Mouse (Mus musculus) 416B (cell line): Measurements from ENCODE around the gene Gal3st2.
A peak's percentile ranks its signal among the peaks of the same experiment; 100 is the strongest.
"Not testable (repeated sequence)": the region's sequence is repeated elsewhere in the genome, so short reads cannot be mapped to it uniquely, and the experiment has no call there.

Experiments used
- DNase-seq: peaks from one replicate; pipeline ENCODE4 v3.0.0; 2011; ENCODE audit warnings: low read depth

Gene Gal3st2

DNA sequence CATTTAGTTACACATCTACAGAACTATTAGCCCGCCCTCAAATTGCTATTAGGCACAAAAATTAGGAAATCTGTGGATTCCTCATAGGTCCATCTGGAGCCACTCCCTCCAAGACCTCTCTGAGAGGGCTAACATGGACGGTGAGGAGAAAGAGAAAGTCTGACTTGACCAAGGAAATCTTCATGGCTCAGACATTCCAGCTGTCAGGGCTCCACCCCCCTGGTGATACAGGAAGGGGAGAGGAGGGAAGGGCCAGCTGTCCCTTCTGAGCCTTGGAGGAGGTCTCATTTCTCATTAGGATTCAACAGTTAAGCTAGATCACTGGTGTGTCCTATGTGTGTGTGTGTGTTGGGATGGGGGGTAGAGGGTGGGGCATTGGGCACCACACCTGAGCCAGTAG lies at the start of gene Gal3st2:
Gal3st2 (plus strand) TSS at position 259 of the 400 bp plus-strand sequence.
- not testable (repeated sequence) for DNase-seq

DNA sequence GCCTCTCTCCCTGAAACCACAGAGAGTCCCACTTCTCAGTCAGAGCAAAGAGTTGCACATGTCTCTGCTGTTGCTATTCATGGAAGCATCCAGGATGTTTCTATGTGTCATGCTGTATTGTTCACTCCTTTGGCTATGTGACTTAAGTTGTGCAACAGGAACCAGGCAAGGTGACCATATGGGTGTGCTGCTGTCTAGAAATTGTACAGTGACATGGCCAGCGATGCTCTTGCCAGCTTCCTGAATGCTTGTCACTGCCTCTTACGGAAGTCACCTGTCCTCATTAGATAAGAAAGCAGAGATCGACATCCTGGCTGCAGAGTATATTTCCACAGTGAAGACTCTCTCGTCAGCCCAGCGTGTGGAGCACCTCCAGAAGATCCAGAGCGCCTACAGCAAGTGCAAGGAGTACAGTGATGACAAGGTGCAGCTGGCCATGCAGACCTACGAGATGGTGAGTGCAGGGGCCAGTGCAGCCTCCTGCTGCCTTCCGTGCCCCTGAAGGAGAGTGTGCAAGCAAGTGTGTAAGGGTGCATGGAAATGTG lies 49.5 kb upstream of the Gal3st2 start:
- DNase-seq, result peak; percentile 44

GRCm38 (mm10) chr1:93817823-93818532 lies 43.1 kb upstream of the Gal3st2 start:
- DNase-seq, result no peak

DNA sequence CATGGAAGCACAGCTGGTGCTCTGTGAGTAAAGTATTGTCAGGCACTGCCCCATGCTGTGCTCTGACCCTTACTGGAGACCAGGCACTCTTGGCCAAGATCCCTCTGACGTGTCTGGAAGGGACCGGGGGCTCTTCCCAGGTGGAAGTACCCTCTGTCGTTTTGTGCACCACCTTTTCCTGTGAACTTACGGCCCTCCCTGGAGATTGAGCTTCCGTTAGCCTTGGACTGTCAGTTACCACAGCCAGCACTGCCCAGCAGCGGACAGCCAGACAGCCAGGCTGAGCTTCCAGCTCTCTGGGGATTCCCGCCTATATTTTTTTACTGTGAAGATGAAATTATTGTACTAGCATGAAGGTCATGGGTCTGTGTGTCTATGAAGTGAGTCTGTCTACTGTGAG lies 42.4 kb upstream of the Gal3st2 start:
- DNase-seq, result no peak

DNA sequence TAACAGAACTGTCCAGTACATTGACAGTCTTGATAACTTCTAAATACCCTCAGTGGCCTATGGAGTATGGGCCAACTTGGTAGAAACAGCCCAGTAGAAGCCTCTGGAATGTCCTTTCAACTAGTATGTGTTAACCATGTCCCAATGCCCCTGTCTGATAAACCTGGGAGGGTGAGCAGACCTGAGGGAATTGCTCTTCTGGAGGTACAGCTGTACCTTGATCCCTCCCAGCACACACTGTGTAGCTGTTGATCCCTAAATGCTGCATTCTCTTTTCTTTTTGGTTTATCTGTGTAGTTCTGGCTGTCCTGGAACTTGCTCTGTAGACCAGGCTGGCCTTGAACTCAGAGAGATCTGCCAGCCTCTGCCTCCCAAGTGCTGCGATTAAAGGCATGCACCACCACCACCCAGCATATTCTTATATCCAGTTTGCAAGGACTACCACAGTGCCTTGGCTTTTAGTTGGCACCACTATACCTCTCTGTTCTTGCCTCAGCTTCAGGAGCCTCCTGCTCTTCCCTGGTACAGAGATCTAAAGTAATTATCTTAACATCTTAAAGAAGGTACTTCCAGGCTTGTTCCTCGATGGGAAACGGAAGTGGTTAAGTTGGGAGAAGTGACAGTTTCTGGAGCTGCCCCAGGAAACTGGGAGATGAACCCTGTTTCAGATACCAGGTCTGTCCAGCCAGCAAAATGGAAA lies 37.2 kb upstream of the Gal3st2 start:
- DNase-seq, result no peak

DNA sequence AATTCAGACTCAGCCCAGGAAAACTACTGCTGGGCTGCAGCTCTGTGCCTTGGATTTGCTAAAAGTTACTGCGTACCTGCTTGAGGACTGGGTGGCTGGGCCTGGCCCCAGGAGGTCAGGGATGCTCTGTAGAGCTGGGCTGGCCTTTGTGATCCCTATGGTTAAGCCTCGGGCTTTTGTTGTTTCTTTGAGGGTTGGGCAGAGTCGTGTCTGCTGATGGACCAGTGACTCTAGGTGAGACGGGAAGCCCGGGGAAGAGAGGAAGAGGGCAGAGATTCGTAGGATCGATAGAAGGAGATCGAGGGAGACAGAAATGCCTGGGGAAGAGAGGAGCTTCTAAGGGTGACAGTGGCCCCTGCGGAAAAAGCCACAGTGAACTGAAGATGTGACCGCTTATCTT lies 36.5 kb upstream of the Gal3st2 start, which contains the start of gene D2hgdh:
D2hgdh (plus strand) TSS at position 301 of the 400 bp plus-strand sequence.
- DNase-seq, result no peak

- peak; percentile 98 for DNase-seq
Measured at GRCm38 (mm10) chr1:93825105-93825674, 35.9 kb upstream of the Gal3st2 start.

- DNase-seq, result no peak
Measured at GRCm38 (mm10) chr1:93825771-93826539, 35.2 kb upstream of the Gal3st2 start.

DNA sequence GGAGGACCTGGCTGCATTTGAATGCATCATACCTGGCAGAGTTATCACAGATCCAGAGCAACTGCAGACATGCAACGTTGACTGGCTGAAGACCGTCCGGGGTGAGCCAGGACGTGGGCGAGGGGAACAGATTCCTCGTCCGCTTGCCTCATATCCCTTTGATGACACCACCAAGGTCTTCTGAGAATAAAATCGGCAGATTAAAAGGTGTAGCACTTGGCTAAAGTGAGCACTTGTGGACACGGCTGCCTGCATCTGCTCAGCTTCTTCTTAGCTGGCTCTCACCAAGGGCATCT lies 34.6 kb upstream of the Gal3st2 start:
- no peak for DNase-seq

- not testable (repeated sequence) for DNase-seq
Measured at GRCm38 (mm10) chr1:93832754-93833360, 28.2 kb upstream of the Gal3st2 start.

DNA sequence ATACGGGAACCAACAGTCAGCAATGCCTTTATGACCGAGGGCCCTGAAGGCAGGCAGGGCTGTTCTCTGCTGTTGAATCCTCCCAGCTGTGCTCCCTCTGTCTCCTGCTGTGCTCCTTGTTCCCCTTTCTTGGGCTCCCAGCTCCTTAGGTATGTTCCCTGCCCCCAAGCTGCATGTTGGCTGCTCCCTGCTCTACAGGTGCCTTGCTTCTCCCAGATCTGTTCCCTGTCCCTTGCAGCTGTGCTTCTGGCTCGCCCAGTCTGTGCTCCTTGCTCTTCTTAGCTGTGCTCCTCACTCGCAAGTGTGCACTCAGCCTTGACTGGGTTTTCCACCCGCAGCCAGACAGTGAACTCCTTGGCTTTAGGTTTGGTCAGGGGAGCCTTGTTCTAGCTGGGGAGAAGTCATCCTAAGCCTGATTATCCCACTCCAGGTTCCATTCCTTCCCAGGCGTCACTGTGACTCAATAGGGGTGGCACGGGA lies 26.4 kb upstream of the Gal3st2 start:
- DNase-seq, result no peak

- no peak for DNase-seq
Measured at GRCm38 (mm10) chr1:93835211-93835610, 25.9 kb upstream of the Gal3st2 start.

DNA sequence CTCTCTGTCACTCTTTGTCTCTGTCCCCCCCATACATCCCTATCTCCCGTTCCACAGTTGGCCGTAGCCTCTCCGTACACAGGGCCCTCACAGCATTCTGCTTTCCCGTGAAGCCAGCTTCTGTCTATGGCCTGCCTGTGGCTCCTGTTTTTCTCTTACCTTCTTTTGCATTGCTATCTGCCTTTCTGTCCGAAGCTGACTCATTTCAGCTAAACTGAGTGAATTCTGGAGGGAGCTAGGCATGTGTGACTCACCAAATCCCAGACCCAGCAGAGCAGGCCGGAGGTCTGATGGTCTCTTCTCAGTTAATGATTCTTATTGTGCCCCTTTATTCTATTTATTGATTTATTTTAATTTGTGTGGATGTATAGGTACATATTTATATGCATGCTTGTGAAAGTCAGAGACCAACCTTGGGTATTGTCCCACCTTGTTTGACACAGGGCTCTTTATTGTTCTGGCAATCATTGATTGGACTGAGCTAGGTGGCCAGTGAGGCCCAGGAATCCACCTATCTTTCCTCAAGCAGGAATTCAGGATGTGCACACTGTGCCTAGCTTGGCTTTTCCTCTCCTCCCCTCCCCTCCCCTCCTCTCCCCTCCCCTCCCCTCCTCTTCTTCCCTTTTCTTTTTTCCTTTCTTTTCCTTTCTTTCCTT lies 25.1 kb upstream of the Gal3st2 start:
- DNase-seq, result no peak

DNA sequence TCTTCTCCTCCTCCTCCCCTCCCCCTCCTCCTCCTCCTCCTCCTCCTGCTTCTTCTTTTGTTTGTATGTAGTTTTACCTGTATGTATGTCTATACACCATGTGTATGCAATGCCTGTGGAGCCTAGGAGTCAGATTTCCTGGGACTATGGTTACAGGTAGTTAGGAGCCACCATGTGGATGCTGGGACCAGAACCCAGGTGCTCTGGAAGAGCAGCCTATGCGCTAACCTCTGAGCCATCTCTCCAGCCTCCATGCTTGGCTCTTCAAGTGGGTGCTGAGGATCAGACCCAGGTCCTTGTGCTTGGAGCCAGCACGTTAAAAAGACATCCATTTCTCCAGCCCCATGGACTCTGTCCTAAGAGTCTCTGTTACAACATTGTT lies 24.6 kb upstream of the Gal3st2 start:
- no peak for DNase-seq

DNA sequence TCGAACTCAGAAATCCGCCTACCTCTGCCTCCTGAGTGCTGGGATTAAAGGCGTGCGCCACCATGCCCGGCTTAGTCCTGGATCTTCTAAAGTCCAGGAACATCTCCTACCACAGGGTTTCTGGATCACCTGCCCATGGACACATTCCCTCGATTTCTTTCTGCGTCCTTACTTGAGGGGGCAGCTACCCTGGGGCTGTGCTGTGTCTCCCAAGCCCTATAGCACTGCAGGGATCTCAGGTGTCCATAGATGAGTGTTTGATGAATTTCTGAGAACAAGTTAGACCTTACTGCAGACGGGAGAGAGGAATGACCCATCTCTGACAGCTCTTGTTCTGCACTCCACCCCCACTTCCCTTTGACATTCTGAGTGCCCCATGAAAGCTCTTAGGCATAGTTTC lies 23.8 kb upstream of the Gal3st2 start:
- DNase-seq, result no peak

- not testable (repeated sequence) for DNase-seq
Measured at GRCm38 (mm10) chr1:93838569-93838968, 22.5 kb upstream of the Gal3st2 start.

- not testable (repeated sequence) for DNase-seq
Measured at GRCm38 (mm10) chr1:93845766-93846366, 15.2 kb upstream of the Gal3st2 start.

DNA sequence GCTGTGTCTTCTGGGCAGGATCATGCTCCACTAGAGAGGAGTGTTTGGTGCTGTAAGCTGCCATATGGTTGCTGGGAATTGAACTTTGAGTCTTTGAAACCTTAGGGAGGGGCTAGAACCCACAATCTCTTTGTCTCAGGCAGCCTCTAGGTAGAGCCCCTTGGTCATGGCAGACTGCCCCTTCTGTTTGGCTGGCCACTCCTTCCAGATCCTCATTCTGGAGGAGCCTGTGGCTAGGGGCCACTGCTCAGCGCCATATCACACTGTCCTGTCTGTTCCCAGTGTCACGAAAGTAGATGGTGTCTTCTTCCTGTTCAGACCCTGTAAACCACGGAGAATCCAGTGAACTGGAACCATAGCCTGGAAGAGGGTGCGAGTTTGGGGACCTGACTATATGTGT lies 5.3 kb upstream of the Gal3st2 start:
- not testable (repeated sequence) for DNase-seq

GRCm38 (mm10) chr1:93857370-93857769 lies 3.7 kb upstream of the Gal3st2 start:
- no peak for DNase-seq

DNA sequence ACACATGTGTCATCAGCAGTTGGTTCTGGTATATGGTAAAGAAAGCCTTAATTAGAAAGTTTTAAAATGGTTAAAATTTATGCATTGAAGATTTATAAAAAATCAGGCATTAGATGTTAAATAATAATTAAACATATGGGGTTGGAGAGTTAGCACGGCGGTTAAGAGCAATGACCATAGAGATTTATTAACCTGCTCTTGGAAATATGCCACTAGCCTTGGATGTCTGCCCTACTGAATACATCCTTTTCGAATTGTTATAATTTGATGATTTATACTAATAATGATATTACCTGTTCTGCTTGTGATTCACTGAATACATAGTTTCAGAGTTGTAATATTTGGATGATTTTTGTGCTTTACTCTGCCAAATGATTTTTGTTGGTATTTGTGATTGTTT lies 3.1 kb upstream of the Gal3st2 start:
- no peak for DNase-seq

DNA sequence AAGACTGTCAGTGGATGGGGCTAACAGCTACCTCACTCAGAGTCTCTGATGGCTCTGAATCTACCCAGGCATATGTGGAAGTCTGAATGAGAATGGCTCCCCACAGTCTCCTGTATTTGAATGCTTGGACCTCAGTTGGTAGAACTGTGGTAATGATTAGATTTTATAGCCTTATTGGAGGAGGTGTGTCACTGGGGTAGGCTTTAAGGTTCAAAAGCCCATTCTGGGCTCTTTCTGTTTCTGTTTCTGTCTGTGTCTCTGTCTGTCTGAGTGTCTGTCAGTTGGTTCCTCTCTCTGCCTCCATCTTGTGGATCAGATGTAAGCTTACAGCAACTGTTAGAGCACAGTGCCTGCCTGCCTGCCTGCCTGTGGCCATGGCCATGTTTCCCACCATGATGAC lies 1.5 kb upstream of the Gal3st2 start:
- no peak for DNase-seq
